Mouse (Mus musculus) MEL (cell line): Measurements from ENCODE around the gene Lamb3.

Source experiments
- ELF1 ChIP-seq: IDR thresholded peaks from 2 replicates; pipeline ENCODE4 v1.6.1; 2014; ENCODE audit warnings: low read depth, mild to moderate bottlenecking, inconsistent platforms, low read length, improper control_type of control experiment, moderate library complexity
- MEF2A ChIP-seq: IDR thresholded peaks from 2 replicates; pipeline ENCODE4 v1.6.1; 2014; ENCODE audit warnings: low read depth, mild to moderate bottlenecking, inconsistent platforms, low read length, improper control_type of control experiment; ENCODE audit not compliant: poor library complexity, insufficient replicate concordance, severe bottlenecking; ENCODE audit errors: extremely low read depth

DNA sequence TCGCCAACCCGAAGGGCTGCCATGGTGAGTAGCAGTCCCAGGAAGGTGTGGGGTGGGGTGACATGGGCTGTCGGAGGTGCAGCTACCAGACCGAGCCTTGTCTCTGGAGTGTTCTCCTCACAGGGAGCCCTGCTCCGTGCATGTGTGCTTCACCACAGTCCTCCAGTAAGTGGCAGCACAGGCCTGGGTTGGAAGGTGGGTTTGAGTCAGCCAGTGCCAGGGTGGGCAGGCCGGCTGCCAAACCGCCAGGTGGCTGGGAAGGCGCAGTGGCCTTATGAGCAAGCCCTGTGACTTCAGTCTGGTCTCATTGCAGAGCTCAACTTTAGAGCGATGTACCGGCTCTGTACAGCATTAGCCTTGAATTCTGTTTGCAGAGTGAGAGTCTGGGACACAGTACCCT is 122.7 kb downstream of the Lamb3 start:
- TF ChIP-seq ELF1, result no peak
- no peak for TF ChIP-seq MEF2A
